Mouse (Mus musculus) right cerebral cortex, postnatal 14 days (tissue): ENCODE results near the gene Lamtor3.
"Not testable (repeated sequence)": the region's sequence is repeated elsewhere in the genome, so short reads cannot be mapped to it uniquely, and the experiment has no call there.

ENCODE experiments used
- DNase-seq: peaks from one replicate; pipeline ENCODE4 v3.0.0; 2022

The Lamtor3 gene

GRCm38 (mm10) chr3:137918172-137918931, at the start of gene Lamtor3:
TSS of gene Lamtor3 (plus strand) at chr3:137918506.
- peak; percentile 87 for DNase-seq

GRCm38 (mm10) chr3:137869395-137869794, 48.9 kb upstream of the Lamtor3 start:
- no peak for DNase-seq

DNA sequence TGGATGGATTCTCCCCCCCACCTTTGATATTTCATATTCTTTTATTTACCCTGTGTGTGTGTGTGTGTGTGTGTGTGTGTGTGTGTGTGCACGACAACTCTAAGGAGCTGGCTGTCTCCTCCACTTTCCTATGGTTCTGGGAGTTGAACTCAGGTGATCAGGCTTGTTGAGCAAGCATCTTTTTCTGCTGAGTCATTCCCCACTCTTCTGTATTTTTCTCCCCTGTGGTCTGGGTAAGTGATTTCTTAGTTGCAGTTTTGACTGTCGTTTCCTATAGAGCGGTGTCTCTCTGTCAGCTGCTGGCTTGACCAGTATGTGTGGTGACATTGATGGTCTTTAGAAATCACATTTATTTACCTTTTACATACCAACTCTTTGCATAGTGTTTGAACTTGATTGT, 39.0 kb upstream of the Lamtor3 start:
- no peak for DNase-seq

DNA sequence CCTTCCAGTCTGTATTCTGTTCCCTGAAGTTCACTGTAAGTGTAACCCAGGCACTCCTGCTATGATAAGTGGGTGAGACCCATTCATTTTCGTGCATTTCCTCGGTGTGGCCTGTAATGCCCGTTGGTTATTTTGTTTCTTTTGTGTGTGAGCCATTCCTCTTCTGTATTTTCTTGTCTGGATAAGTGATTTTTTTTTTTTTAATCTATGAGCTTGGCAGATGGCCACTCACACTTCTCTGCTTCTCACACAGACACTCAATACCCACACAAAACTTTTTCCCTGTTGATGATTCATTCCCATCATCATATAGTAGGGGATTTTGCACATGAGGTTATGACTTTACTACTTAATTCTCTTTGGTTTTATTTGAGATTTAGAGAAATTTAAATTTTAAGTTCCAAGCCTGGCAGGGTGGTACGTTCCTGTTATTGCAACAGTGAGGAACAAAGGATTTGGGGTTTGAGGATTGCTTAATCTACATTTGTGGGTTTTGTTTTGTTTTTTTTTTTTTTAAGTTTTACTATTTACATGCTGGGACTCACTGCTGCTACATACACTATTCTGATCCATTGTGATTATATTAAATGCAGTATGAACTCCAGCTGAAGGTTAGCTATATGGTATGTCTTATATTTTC, 38.1 kb upstream of the Lamtor3 start:
- DNase-seq = no peak

DNA sequence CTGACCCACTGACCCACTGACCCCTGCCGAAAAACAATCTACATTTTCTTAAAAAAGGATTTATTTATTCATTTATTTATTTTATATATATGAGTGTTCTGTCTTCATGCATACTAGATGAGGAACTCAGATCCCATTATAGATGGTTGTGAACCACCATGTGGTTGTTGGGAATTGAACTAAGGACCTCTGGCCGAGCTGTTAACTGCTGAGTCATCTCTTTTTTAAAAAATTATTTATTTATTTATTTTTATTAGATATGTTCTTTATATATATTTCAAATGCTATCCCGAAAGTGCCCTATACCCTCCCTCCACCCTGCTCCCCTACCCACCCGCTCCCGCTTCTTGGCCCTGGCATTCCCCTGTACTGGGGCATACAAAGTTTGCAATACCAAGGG, 37.2 kb upstream of the Lamtor3 start:
- no peak for DNase-seq

- DNase-seq = no peak
These were observed 30.3 kb upstream of the Lamtor3 start for GRCm38 (mm10) chr3:137887961-137888360.

DNA sequence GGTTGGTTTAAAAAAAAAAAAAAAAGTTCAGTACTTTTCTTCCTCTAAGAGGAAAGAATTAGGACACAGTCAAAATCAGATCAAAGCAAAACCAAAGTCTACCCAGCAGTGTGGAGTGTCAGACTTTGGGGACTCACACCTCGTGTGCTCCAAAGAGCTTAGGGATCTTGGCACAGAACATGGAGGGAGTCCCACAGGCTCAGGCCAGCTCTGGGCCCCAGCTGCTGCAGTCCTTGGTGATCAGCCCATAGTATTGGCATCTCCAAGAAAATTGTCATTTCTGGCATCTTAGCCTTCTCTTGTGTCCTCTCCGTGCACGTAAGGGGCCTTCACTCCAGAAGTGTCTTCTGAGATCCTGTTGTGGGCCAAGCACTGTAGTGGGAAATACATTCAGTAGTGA, 27.2 kb upstream of the Lamtor3 start:
- no peak for DNase-seq

GRCm38 (mm10) chr3:137892118-137892517, 26.2 kb upstream of the Lamtor3 start:
- no peak for DNase-seq

- no peak for DNase-seq
These were observed 24.5 kb upstream of the Lamtor3 start for GRCm38 (mm10) chr3:137893789-137894188.

DNA sequence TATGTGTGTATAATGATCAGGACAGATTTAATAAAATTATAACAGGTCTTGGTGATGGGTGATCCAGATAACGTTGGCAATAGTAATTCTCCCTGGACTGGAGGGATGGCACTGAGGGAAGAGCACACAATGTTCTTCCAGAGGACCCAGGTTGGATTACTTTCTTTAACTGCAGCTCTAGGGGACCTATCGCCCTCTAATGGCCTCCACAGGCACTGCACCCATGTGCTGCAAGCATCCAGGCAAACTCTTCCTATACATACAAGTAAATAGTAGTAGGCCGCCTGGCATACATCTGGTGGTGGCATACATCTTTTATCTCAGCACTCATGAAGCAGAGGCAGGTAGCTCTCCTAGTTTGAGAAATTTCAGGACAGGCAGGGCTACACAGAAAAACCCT, 23.1 kb upstream of the Lamtor3 start:
- DNase-seq = no peak

- DNase-seq = no peak
These were observed 21.9 kb upstream of the Lamtor3 start for GRCm38 (mm10) chr3:137896386-137896785.

GRCm38 (mm10) chr3:137896867-137897266, 21.4 kb upstream of the Lamtor3 start:
- DNase-seq = no peak

DNA sequence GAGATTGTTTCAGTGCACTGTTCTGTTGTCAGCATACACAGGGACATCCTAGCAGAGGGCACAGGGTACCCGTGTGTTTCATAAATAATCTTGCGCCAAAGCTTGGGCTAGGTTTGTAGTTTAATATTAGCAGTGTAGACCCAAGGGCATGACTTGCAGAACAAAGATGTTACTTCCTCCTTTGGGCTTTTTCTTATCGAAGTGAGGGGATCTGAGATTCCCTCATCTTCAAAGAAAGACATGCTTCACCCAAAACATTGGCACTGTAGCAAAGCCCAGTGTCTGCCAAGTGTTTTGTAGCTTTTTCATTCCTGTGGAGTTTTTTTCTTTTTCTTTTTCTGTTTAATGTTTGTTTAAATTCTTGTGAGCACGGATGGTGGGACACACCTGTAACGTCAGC, 20.6 kb upstream of the Lamtor3 start:
- no peak for DNase-seq

DNA sequence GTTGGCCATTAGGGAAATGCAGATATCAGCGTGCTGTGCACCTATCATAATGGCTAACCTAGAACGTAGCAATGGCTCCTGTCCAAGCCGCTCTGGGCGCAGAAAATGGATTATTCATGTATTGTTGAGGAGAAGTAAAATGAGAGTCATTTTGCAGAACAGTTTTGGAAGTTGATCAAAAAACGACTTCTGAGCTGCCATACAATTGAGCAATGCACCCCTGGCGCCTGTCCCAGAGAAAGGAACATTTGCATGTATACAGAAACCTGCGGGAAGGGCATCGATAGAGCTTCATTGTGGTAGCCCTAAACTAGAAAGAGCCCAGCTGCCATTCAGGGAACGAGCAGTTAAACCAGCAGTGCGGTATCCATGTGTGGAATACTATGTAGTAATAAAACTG, 18.2 kb upstream of the Lamtor3 start:
- DNase-seq = peak; percentile 26

- DNase-seq = no peak
These were observed 5.2 kb upstream of the Lamtor3 start for GRCm38 (mm10) chr3:137913093-137913492.

- DNase-seq = not testable (repeated sequence)
These were observed 3.7 kb upstream of the Lamtor3 start for GRCm38 (mm10) chr3:137914567-137914966.

DNA sequence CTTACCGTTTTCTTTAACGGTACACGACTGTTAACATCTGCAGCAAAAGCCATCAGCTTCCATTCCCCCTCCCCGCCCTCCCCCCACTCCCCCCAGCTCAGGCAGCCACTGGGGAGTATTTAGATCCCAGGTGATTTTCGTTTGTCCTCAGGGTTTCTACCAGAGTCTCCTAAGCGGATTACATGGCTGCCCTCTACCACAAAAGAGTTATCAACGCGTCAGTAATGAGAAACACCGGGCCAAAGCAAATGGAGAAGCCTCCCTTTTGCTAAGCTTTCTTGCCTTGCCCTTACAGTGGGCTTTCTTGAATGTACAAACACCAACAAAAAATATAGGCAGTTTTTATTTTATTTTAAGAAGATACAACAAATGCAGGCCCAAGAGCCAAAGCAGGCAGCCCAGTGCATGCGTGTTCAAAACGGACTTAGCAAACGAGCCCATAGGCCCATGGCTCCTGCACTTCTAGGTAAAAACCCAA, 573 bp upstream of the Lamtor3 start:
- no peak for DNase-seq

DNA sequence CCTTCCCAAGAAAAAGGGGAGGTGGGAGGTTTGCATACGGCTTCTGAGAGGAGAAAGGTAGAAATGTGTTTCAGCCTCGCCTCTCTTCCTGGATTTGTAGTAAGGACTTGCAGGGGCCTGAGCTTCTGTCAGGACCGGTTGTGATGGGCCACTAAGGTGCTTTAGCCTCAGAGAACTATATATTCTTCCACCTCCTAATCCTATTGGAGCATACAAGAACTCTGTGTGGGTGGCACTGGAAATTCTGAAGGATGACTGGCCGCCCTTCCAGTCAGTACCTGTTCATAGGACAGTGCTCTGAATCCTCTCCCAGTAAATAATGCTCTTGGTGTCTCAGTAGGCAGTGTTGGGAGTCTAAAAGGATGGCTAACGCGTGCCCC, 616 bp downstream of the Lamtor3 start:
- DNase-seq = peak; percentile 17

DNA sequence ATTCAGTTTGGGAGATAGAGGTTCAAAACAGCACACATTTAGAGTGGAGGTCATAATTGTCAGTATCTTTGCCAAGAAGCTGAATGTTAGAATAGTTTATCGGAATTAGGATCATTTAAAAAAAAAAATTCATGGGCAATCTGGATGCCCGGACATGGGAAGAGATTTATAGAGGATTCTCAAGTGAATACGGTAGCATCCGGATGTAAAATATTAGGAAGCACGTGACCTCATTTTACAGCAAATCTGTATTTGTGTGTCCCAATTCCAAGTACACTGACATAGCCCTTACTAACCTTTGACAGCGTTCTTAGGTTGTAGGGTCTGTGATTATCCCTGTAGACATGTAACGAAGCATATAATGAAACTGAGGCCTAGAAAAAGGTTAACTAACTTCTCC, 1.1 kb downstream of the Lamtor3 start:
- DNase-seq = no peak

DNA sequence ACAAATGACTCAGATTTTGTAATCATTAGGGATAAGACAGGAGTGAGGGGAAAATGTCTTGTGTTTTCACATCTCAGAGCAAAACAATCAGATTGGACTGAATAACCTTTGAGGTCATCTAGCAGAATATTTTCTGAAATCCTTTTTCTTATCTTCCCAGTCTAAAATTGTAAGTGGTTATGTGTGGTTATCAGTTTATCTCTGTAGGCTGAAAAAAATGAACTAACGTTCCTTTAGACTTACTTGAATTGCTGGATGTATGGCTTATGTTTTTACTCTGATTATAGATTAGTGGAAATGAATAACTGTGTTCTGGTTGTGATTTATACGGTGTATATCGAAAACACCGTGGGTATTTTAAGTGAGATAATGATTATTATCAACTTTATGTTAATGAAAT, 2.3 kb downstream of the Lamtor3 start:
- no peak for DNase-seq

DNA sequence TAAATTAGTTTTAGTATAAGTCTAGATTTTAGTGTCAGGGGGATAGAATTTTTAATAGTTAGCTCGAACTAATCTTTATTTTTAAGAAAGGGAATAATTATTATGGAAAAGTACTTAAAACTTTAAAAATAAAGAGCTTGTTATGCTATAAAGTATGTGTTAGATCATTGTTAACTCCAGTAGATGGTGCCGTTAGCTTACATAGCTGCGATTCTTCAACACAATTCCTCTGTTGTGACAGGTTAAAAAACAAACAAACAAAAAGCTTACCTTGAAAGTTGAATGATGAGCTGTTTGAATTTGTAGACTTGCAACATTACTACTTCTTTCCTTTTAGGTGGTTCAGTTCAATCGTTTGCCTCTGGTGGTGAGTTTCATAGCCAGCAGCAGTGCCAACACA, 8.7 kb downstream of the Lamtor3 start:
- DNase-seq = no peak

GRCm38 (mm10) chr3:137929940-137930339, 11.6 kb downstream of the Lamtor3 start:
- no peak for DNase-seq

GRCm38 (mm10) chr3:137932748-137933147, 14.4 kb downstream of the Lamtor3 start:
- no peak for DNase-seq

GRCm38 (mm10) chr3:137933986-137934385, 15.7 kb downstream of the Lamtor3 start:
- DNase-seq = no peak
